Mouse (Mus musculus): ENCODE results near the gene Ralb. TPM values are rescaled to one million over a fixed set of nuclear protein-coding genes. Genes with fewer than 3 reads are reported as not detected.

Gene Ralb
- polyA plus RNA-seq, 1 experiment from 2014 or later: 38.6 TPM

DNA sequence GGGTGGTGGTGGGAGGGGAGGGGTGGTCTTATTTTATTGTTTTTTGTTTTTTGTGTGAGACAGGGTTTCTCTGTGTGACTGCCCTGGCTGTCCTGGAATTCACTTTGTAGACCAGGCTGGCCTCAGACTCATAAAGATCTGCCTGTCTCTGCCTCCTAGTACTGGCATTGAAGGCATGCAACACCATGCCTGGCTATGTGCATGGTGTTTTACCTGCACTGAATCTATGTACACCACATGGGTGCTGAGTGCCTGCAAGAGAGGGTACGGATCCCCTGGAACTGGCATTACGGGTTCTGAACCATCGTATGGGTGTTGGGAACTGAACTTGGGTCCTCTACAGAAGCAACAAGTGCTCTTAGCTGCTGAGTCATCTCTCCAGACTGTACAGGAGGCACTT is 1.4 kb upstream of the Ralb start:
- H3K27ac ChIP-seq (replicated peaks): no peak overlapping the region
- 76% methylated on average over 3 of the region's 3 CpGs for WGBS (ENCODE audit: insufficient replicate concordance)
- no peaks in the 10 kb centered on the region for H3K36me3 ChIP-seq (replicated peaks)
- no peak for ATAC-seq (ENCODE audit: insufficient read depth)
- H3K4me2 ChIP-seq: no peak overlapping the region
- no peaks in the 10 kb centered on the region for H3K9me3 ChIP-seq (replicated peaks)
- H3K9ac ChIP-seq: no peak overlapping the region
- no peak overlapping the region for H3K4me3 ChIP-seq (replicated peaks)
- peaks cover 37% of the 10 kb centered on the region for H3K27me3 ChIP-seq
- peaks cover 39% of the 10 kb centered on the region for H3K4me1 ChIP-seq (replicated peaks)

DNA sequence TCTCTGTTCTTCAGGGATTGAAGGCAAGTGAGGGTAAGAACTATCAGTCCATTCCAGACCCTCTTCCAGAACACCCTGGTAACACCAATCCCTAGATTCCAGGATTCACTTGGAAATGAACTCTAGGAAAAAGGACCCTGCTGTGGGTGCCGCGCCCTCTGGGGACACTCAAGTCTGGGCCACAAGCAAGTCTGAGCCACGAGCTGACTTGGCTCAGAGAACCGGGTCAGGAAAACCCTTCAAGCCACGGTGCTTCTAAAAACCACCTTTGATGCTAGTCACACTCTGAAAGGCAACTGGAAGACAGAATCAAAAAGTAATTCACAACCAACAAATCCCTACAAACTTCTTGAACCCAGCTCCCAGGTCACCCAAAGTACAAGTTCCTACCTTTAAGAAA is 786 bp downstream of the Ralb start:
- Histone ChIP-seq H3K36me3 (replicated peaks) (peaks cover 4% of the 10 kb centered on the region; the same call in 1 of the 2 replicates), H3K4me3 (replicated peaks) (peak overlapping the region; percentile 66), H3K9me3 (replicated peaks) (no peaks in the 10 kb centered on the region), H3K4me1 (replicated peaks) (peaks cover 50% of the 10 kb centered on the region), H3K4me2 (peak overlapping the region; percentile 85), H3K27me3 (peaks cover 25% of the 10 kb centered on the region), H3K9ac (peak overlapping the region; percentile 58), H3K27ac (replicated peaks) (peak overlapping the region; percentile 76)
- no peak for ATAC-seq (ENCODE audit: insufficient read depth)
- 17% methylated on average over 5 of the region's 5 CpGs for WGBS (ENCODE audit: insufficient replicate concordance)

DNA sequence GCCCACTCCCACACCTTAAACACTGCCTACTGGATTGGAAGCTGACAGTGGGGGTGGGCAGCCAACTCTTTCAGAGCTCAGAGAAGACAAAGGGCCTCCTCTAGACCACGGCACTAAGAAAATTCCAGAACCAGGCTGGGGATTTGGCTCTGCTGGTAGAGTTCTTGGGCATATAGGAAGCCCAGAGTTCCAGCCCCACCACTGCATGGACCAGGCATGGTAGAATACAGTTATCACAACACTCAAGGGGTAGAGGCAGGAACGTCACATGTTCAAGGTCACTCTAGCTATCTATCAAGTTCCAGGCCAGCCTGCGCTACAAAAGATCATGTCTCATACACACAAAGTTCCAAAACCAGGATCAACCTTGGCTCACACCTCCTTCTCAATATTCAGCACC is 1.4 kb downstream of the Ralb start:
- H3K9ac ChIP-seq: 0 out of 2 replicates have a peak overlapping the region, but pooled peaks have one; percentile 19
- H3K36me3 ChIP-seq (replicated peaks): peaks cover 4% of the 10 kb centered on the region; the same call in 1 of the 2 replicates
- peak overlapping the region; percentile 66 for H3K4me3 ChIP-seq (replicated peaks)
- H3K27ac ChIP-seq (replicated peaks): no peak overlapping the region; the same call in 1 of the 2 replicates
- peaks cover 56% of the 10 kb centered on the region for H3K4me1 ChIP-seq (replicated peaks)
- peak overlapping the region; percentile 85 for H3K4me2 ChIP-seq
- H3K9me3 ChIP-seq (replicated peaks): no peaks in the 10 kb centered on the region
- ATAC-seq (ENCODE audit: insufficient read depth): no peak
- peaks cover 21% of the 10 kb centered on the region; the same call in 1 of the 2 replicates for H3K27me3 ChIP-seq
- WGBS (ENCODE audit: insufficient replicate concordance): 48% methylated on average over 3 of the region's 3 CpGs

DNA sequence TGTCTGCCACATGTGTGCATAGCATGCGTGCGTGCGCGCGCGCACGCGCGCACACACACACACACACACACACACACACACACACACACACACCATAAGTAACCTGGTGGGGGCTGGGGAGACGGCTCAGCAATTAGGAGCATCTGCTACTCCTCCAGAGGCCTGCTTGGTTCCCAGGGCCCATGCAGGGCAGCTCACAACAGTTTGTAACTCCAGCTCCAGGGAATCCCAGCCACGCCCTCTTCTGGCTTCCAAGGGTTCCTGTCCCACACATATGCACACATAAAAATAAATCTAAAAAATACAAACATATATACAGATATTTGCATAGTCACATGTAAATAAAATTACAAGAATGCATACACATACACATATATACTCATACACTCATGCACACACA is 1.9 kb downstream of the Ralb start:
- Histone ChIP-seq H3K36me3 (replicated peaks) (peaks cover 4% of the 10 kb centered on the region; the same call in 1 of the 2 replicates), H3K27ac (replicated peaks) (no peak overlapping the region; the same call in 1 of the 2 replicates), H3K4me2 (peak overlapping the region; percentile 85), H3K27me3 (peaks cover 18% of the 10 kb centered on the region; the same call in 1 of the 2 replicates), H3K4me3 (replicated peaks) (peak overlapping the region; percentile 66; the same call in 1 of the 2 replicates), H3K9me3 (replicated peaks) (no peaks in the 10 kb centered on the region), H3K9ac (0 out of 2 replicates have a peak overlapping the region, but pooled peaks have one; percentile 19), H3K4me1 (replicated peaks) (peaks cover 59% of the 10 kb centered on the region)
- no peak for ATAC-seq (ENCODE audit: insufficient read depth)
- 56% methylated on average over 11 of the region's 11 CpGs for WGBS (ENCODE audit: insufficient replicate concordance)

DNA sequence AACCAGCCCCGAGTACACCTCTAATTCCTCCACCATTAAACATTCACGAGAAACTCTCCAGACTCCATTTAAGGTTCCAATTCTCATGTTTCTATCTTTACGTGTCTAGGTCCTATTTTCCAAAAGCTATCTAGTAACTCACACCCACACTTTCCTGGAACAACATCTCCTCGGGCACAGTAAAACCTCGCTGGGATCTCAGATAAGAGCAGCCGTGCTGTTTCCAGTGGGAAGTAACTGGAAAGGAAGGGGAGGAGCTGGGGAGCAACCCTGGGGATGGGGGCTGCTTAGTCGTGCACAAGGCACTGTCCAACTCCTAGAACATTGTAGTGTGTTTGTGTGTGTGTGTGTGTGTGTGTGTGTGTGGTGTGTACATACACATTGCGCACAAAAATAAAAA is 2.7 kb downstream of the Ralb start:
- H3K4me2 ChIP-seq: no peak overlapping the region
- no peak for ATAC-seq (ENCODE audit: insufficient read depth)
- 23% methylated on average over 8 of the region's 8 CpGs for WGBS (ENCODE audit: insufficient replicate concordance)
- H3K27me3 ChIP-seq: peaks cover 10% of the 10 kb centered on the region; the same call in 1 of the 2 replicates
- no peak overlapping the region for H3K27ac ChIP-seq (replicated peaks)
- H3K4me1 ChIP-seq (replicated peaks): peaks cover 59% of the 10 kb centered on the region
- no peaks in the 10 kb centered on the region for H3K9me3 ChIP-seq (replicated peaks)
- no peak overlapping the region for H3K4me3 ChIP-seq (replicated peaks)
- H3K9ac ChIP-seq: no peak overlapping the region
- H3K36me3 ChIP-seq (replicated peaks): peaks cover 4% of the 10 kb centered on the region; the same call in 1 of the 2 replicates

DNA sequence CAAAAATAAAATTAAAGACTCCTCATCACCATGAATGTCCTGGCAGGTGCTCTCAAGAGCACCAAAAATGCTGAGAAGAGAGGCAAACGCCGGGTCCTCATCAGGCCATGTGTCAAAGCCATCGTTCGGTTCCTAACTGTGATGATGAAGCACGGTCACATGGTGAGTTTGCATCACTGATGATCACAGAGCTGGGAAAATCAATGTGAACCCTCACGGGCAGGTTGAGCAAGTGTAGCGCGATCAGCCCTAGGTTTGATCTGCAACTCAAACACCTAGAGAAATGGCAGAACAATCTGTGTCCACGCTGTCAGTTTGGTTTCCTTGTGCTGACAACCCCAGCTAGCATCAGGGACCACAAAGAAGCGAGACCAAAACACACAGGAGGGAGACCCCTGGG is 5.1 kb downstream of the Ralb start:
- Histone ChIP-seq H3K9ac (no peak overlapping the region), H3K9me3 (replicated peaks) (no peaks in the 10 kb centered on the region), H3K27me3 (no peaks in the 10 kb centered on the region), H3K4me1 (replicated peaks) (peaks cover 61% of the 10 kb centered on the region), H3K36me3 (replicated peaks) (peaks cover 4% of the 10 kb centered on the region; the same call in 1 of the 2 replicates), H3K27ac (replicated peaks) (peak overlapping the region; percentile 38; the same call in 1 of the 2 replicates), H3K4me3 (replicated peaks) (no peak overlapping the region), H3K4me2 (no peak overlapping the region)
- WGBS (ENCODE audit: insufficient replicate concordance): 62% methylated on average over 10 of the region's 10 CpGs
- ATAC-seq (ENCODE audit: insufficient read depth): no peak

DNA sequence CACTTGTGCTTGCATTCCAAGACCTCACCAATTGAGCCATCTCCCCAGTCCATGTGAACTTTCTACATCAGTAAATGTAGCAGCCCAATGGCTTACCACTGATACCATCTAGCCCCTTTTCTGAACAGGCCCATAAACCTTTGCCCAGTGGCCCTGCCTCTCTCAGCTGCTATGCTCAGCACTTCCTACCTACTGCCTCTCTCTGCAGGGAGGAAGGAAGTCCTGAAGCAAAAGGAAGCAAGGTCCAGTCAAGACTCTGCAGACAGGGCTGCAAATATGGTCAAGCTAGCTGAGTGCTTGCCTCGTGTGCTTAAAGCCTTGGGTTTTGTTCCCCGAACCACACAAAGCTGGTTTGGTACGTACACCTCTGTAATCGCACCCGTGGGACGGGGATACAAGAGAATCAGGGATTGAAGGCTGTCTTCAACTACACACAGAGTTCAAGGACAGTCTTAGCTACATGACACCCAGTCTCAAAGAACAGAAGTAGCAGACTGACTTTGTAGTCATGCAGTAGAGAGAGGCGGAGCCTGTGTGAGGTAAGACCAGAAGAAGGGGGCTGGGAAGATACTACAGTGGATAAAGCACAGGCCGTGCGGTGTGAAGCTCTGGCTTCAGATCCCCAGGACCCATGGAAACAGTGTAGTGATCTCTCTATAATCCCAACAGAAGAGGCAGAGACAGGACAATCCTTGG is 5.9 kb downstream of the Ralb start:
- Histone ChIP-seq H3K27ac (replicated peaks) (peak overlapping the region; percentile 14; the same call in 1 of the 2 replicates), H3K4me3 (replicated peaks) (no peak overlapping the region), H3K4me2 (0 out of 2 replicates have a peak overlapping the region, but pooled peaks have one; percentile 4), H3K9ac (no peak overlapping the region), H3K36me3 (replicated peaks) (peaks cover 4% of the 10 kb centered on the region; the same call in 1 of the 2 replicates), H3K9me3 (replicated peaks) (no peaks in the 10 kb centered on the region), H3K27me3 (no peaks in the 10 kb centered on the region), H3K4me1 (replicated peaks) (peaks cover 53% of the 10 kb centered on the region)
- no peak for ATAC-seq (ENCODE audit: insufficient read depth)
- 50% methylated on average over 9 of the region's 9 CpGs for WGBS (ENCODE audit: insufficient replicate concordance)

DNA sequence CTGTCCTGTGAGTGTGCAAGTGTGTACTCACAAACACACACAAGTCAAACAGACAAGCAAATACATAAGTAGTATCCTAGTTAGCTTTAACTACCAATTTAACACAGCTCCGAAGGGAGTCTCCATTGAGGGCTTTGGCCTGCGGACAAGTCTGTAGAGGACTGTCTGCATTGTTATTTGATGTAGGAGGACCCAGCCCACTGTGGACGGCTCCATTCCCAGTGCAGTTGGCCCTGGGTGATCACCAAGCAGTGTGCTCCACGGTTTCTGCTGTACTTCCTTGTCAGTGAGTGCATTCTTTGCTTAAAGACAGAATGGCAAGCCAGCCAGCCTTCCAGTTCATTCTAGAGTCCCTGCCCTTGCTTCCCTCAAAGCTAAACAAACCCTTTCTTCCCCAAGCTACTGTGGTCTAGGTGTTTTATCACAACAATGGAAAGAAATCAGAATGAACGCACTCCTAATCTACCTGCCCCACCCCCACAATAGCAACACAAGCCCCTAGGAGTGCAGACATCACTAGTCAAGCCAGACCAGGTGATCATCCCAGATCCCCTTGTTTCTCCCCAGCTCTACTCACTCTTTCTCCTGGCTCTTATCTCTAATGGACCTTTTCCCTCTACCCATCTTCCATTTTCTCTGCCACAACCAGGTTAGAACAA is 7.1 kb downstream of the Ralb start:
- Histone ChIP-seq H3K4me3 (replicated peaks) (no peak overlapping the region), H3K4me2 (no peak overlapping the region), H3K27ac (replicated peaks) (no peak overlapping the region), H3K9me3 (replicated peaks) (no peaks in the 10 kb centered on the region), H3K9ac (no peak overlapping the region), H3K36me3 (replicated peaks) (peaks cover 4% of the 10 kb centered on the region; the same call in 1 of the 2 replicates), H3K4me1 (replicated peaks) (peaks cover 48% of the 10 kb centered on the region), H3K27me3 (no peaks in the 10 kb centered on the region)
- 60% methylated on average over 5 of the region's 5 CpGs for WGBS (ENCODE audit: insufficient replicate concordance)
- no peak for ATAC-seq (ENCODE audit: insufficient read depth)

DNA sequence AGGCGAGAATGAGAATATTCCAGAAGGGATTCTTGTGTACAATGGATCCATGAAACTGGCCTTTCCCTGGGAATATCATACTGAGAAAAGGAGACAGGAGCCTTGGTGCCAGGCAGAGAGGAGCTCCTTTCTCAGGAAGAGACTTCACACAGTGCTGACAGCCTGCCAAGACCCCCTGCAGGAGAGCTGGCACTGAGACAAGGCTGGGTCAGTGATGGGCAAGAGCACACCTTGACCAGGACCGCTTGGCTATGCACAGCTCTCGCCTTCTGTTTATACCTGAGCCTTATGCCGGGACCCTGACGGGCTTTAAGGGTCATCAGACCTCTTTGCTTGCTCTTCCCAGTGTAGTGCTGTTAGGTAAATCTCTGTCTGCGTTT is 9.2 kb downstream of the Ralb start:
- Histone ChIP-seq H3K36me3 (replicated peaks) (no peaks in the 10 kb centered on the region), H3K27me3 (no peaks in the 10 kb centered on the region), H3K27ac (replicated peaks) (no peak overlapping the region), H3K4me2 (no peak overlapping the region), H3K9me3 (replicated peaks) (no peaks in the 10 kb centered on the region), H3K4me3 (replicated peaks) (no peak overlapping the region), H3K4me1 (replicated peaks) (peaks cover 44% of the 10 kb centered on the region), H3K9ac (no peak overlapping the region)
- no peak for ATAC-seq (ENCODE audit: insufficient read depth)
- WGBS (ENCODE audit: insufficient replicate concordance): 71% methylated on average over 6 of the region's 6 CpGs

DNA sequence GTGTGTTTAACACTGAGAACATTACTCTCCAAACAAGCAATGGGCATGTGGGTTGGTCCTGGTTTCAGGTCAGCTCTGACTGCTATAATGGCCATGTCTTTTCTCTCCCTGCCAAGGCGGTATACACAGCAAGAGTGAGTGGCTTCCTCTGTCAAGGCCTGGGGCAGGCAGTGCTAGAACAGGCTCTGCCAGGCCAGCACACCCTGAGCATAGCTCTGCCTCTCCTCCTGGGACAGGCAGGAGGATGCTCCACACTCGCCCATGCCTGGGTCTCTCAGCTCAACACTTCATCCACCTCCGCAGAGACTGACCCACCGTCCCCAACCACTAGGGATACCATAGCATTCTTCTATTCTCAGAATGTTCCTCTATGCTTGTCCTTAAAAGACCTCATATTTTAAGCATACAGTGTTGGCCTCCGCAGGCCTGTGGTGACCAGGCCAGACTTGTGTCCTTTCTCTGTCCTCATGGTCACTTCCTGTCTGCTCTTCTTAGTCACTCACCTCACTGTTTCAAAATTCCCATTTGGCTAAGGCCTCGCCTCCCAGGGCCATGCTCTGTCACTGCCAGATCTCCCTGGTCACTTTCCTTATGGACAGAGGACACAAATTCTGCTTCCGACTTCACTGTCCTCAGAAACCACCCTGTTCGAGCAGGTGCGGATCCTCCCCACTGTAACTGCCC is 9.7 kb downstream of the Ralb start:
- H3K27ac ChIP-seq (replicated peaks): no peak overlapping the region
- no peak overlapping the region for H3K9ac ChIP-seq
- no peaks in the 10 kb centered on the region for H3K9me3 ChIP-seq (replicated peaks)
- ATAC-seq (ENCODE audit: insufficient read depth): no peak
- H3K4me3 ChIP-seq (replicated peaks): no peak overlapping the region
- H3K4me1 ChIP-seq (replicated peaks): peaks cover 43% of the 10 kb centered on the region
- no peaks in the 10 kb centered on the region for H3K27me3 ChIP-seq
- WGBS (ENCODE audit: insufficient replicate concordance): 73% methylated on average over 9 of the region's 9 CpGs
- H3K36me3 ChIP-seq (replicated peaks): no peaks in the 10 kb centered on the region
- no peak overlapping the region for H3K4me2 ChIP-seq
